8 mouse cellular contexts compared by ENCODE assay signal in the genomic region with DNA sequence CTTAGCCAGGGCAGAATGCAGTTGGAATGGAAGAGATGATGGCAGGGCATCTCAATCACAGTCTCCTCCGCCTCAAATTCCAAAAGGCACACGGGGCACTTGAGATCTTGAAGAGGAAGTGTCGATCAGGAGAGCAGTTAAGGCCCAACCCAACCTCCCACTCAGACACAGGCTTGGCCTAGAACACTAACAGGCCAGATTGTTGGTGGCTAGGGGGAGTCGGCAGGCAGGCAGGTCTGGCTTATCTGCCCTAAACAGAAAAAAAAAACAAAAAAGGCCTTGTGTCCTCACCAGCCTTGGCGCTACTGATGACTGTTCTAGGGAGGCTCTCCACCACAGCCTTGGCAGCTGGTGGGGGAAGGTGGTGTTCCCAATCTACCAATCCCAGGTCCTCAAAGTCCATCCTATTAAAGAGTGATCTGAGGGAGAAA. TPM values are rescaled to one million over a fixed set of nuclear protein-coding genes. Genes with fewer than 3 reads are reported as not detected.
DNase-seq lines count a peak whose midpoint lies in the region; ATAC-seq lines count a peak whose summit lies in the region.

No protein-coding gene starts in this region.

- H3K9me3 ChIP-seq in kidney, embryonic 16.5 days (ENCODE audit: low read length), result no peaks in the 10 kb centered on the region
- H3K9me3 ChIP-seq in embryonic facial prominence, embryonic 13.5 days, result no peaks in the 10 kb centered on the region
- no peaks in the 10 kb centered on the region for H3K9me3 ChIP-seq in limb, embryonic 12.5 days
- H3K9me3 ChIP-seq in neural tube, embryonic 14.5 days (ENCODE audit: control insufficient read depth, low read length), result no peaks in the 10 kb centered on the region

- 54% methylated on average over 5 of the region's 5 CpGs for WGBS in kidney, embryonic 16.5 days
- WGBS in embryonic facial prominence, embryonic 13.5 days, result 64% methylated on average over 5 of the region's 5 CpGs
- WGBS in limb, embryonic 12.5 days, result 69% methylated on average over 5 of the region's 5 CpGs
- WGBS in neural tube, embryonic 14.5 days, result 75% methylated on average over 5 of the region's 5 CpGs

- peak overlapping the region; percentile 77 for H3K9ac ChIP-seq in kidney, embryonic 16.5 days (replicated peaks; ENCODE audit: low read length)
- peak overlapping the region; percentile 83 for H3K9ac ChIP-seq in embryonic facial prominence, embryonic 13.5 days
- 0 out of 2 replicates have a peak overlapping the region, but pooled peaks have one; percentile 18 for H3K9ac ChIP-seq in limb, embryonic 12.5 days (replicated peaks)
- peak overlapping the region; percentile 32 for H3K9ac ChIP-seq in neural tube, embryonic 14.5 days (replicated peaks; ENCODE audit: low read depth, low read length)

- peak overlapping the region; percentile 71 for H3K4me3 ChIP-seq in kidney, embryonic 16.5 days (ENCODE audit: low read length)
- H3K4me3 ChIP-seq in embryonic facial prominence, embryonic 13.5 days, result peak overlapping the region; percentile 66
- peak overlapping the region; percentile 78 for H3K4me3 ChIP-seq in limb, embryonic 12.5 days (replicated peaks)
- H3K4me3 ChIP-seq in neural tube, embryonic 14.5 days (ENCODE audit: low read depth, low read length), result peak overlapping the region; percentile 71

- H3K4me1 ChIP-seq in kidney, embryonic 16.5 days (ENCODE audit: insufficient read depth, low read length), result peaks cover 25% of the 10 kb centered on the region
- H3K4me1 ChIP-seq in embryonic facial prominence, embryonic 13.5 days, result peaks cover 29% of the 10 kb centered on the region
- peaks cover 12% of the 10 kb centered on the region for H3K4me1 ChIP-seq in limb, embryonic 12.5 days (replicated peaks)
- peaks cover 15% of the 10 kb centered on the region; the same call in 1 of the 2 replicates for H3K4me1 ChIP-seq in neural tube, embryonic 14.5 days (ENCODE audit: control insufficient read depth, insufficient read depth, low read length)

- DNase-seq in kidney, adult 18-20 months, result no peak
- DNase-seq in cerebellum, adult 18-20 months, result no peak
- no peak for DNase-seq in layer of hippocampus, adult 9-10 months (ENCODE audit: low spot score)
- no peak for DNase-seq in thymus, postnatal 14 days

- H3K27me3 ChIP-seq in kidney, embryonic 16.5 days (ENCODE audit: insufficient read depth, low read length), result no peaks in the 10 kb centered on the region
- no peaks in the 10 kb centered on the region for H3K27me3 ChIP-seq in embryonic facial prominence, embryonic 13.5 days
- no peaks in the 10 kb centered on the region; the same call in 1 of the 2 replicates for H3K27me3 ChIP-seq in limb, embryonic 12.5 days
- no peaks in the 10 kb centered on the region for H3K27me3 ChIP-seq in neural tube, embryonic 14.5 days (ENCODE audit: control insufficient read depth, insufficient read depth, low read length)

- H3K36me3 ChIP-seq in kidney, embryonic 16.5 days (ENCODE audit: insufficient read depth, low read length), result peaks cover 26% of the 10 kb centered on the region
- H3K36me3 ChIP-seq in embryonic facial prominence, embryonic 13.5 days, result peaks cover 31% of the 10 kb centered on the region
- H3K36me3 ChIP-seq in limb, embryonic 12.5 days, result peaks cover 33% of the 10 kb centered on the region
- H3K36me3 ChIP-seq in neural tube, embryonic 14.5 days (ENCODE audit: control insufficient read depth, insufficient read depth, low read length), result peaks cover 12% of the 10 kb centered on the region; the same call in 1 of the 2 replicates

- peak overlapping the region; percentile 74 for H3K4me2 ChIP-seq in kidney, embryonic 16.5 days (replicated peaks; ENCODE audit: low read depth, low read length)
- H3K4me2 ChIP-seq in embryonic facial prominence, embryonic 13.5 days, result peak overlapping the region; percentile 81
- peak overlapping the region; percentile 85 for H3K4me2 ChIP-seq in limb, embryonic 12.5 days
- H3K4me2 ChIP-seq in neural tube, embryonic 14.5 days (ENCODE audit: low read depth, low read length), result peak overlapping the region; percentile 73

- ATAC-seq in kidney, embryonic 16.5 days (ENCODE audit: low FRiP score, low TSS enrichment), result no peak
- ATAC-seq in embryonic facial prominence, embryonic 13.5 days (ENCODE audit: insufficient number of reproducible peaks, insufficient read depth, low FRiP score, low TSS enrichment, low read depth), result no peak
- ATAC-seq in limb, embryonic 12.5 days (ENCODE audit: insufficient number of reproducible peaks, insufficient read depth, low FRiP score, low TSS enrichment, low read depth), result no peak
- no peak for ATAC-seq in neural tube, embryonic 14.5 days (ENCODE audit: low read depth)

- peak overlapping the region; percentile 57; the same call in 1 of the 2 replicates for H3K27ac ChIP-seq in kidney, embryonic 16.5 days (ENCODE audit: low read length)
- no peak overlapping the region for H3K27ac ChIP-seq in embryonic facial prominence, embryonic 13.5 days
- no peak overlapping the region for H3K27ac ChIP-seq in limb, embryonic 12.5 days
- H3K27ac ChIP-seq in neural tube, embryonic 14.5 days (ENCODE audit: low read depth, low read length), result no peak overlapping the region

RNA-seq across cellular contexts. Expression of a gene that starts 5.6 kb away (rescaled TPM):
- 153 and 164 TPM in 2 replicates for polyA plus RNA-seq in kidney, embryonic 16.5 days (2015; fragmentation: Nextera tagmentation; extraction: Ambion mirVana)
- polyA plus RNA-seq in embryonic facial prominence, embryonic 13.5 days (2015; fragmentation: Nextera tagmentation; extraction: Ambion mirVana), result 94.5 and 110 TPM in 2 replicates
- polyA plus RNA-seq in limb, embryonic 12.5 days (2016; fragmentation: Nextera tagmentation; extraction: Ambion mirVana), result 89.1 and 93.4 TPM in 2 replicates
- 115 and 145 TPM in 2 replicates for polyA plus RNA-seq in neural tube, embryonic 14.5 days (2014; fragmentation: Nextera tagmentation; extraction: Ambion mirVana)

RNA-seq across cellular contexts. Expression of a gene that starts 5.9 kb away (rescaled TPM):
- polyA plus RNA-seq in kidney, embryonic 16.5 days (2015; fragmentation: Nextera tagmentation; extraction: Ambion mirVana), result 40.8 and 43.9 TPM in 2 replicates
- 10.8 and 11.1 TPM in 2 replicates for polyA plus RNA-seq in embryonic facial prominence, embryonic 13.5 days (2015; fragmentation: Nextera tagmentation; extraction: Ambion mirVana)
- polyA plus RNA-seq in limb, embryonic 12.5 days (2016; fragmentation: Nextera tagmentation; extraction: Ambion mirVana), result 8.8 and 9.8 TPM in 2 replicates
- polyA plus RNA-seq in neural tube, embryonic 14.5 days (2014; fragmentation: Nextera tagmentation; extraction: Ambion mirVana), result 15.4 and 28.7 TPM in 2 replicates

RNA-seq across cellular contexts. Expression of a gene that starts 14.0 kb away (rescaled TPM):
- 28.3 and 31.0 TPM in 2 replicates for polyA plus RNA-seq in kidney, embryonic 16.5 days (2015; fragmentation: Nextera tagmentation; extraction: Ambion mirVana)
- polyA plus RNA-seq in embryonic facial prominence, embryonic 13.5 days (2015; fragmentation: Nextera tagmentation; extraction: Ambion mirVana), result 36.6 and 36.7 TPM in 2 replicates
- polyA plus RNA-seq in limb, embryonic 12.5 days (2016; fragmentation: Nextera tagmentation; extraction: Ambion mirVana), result 25.8 and 29.2 TPM in 2 replicates
- polyA plus RNA-seq in neural tube, embryonic 14.5 days (2014; fragmentation: Nextera tagmentation; extraction: Ambion mirVana), result 15.8 and 15.9 TPM in 2 replicates

RNA-seq across cellular contexts. Expression of a gene that starts 16.2 kb away (rescaled TPM):
- polyA plus RNA-seq in kidney, embryonic 16.5 days (2015; fragmentation: Nextera tagmentation; extraction: Ambion mirVana), result 43.5 and 47.5 TPM in 2 replicates
- polyA plus RNA-seq in embryonic facial prominence, embryonic 13.5 days (2015; fragmentation: Nextera tagmentation; extraction: Ambion mirVana), result 52.6 and 54.1 TPM in 2 replicates
- 62.7 and 71.3 TPM in 2 replicates for polyA plus RNA-seq in limb, embryonic 12.5 days (2016; fragmentation: Nextera tagmentation; extraction: Ambion mirVana)
- 45.3 and 55.3 TPM in 2 replicates for polyA plus RNA-seq in neural tube, embryonic 14.5 days (2014; fragmentation: Nextera tagmentation; extraction: Ambion mirVana)

RNA-seq across cellular contexts. Expression of a gene that starts 19.1 kb away (rescaled TPM):
- polyA plus RNA-seq in kidney, embryonic 16.5 days (2015; fragmentation: Nextera tagmentation; extraction: Ambion mirVana), result 35.7 and 42.5 TPM in 2 replicates
- 19.7 and 20.6 TPM in 2 replicates for polyA plus RNA-seq in embryonic facial prominence, embryonic 13.5 days (2015; fragmentation: Nextera tagmentation; extraction: Ambion mirVana)
- polyA plus RNA-seq in limb, embryonic 12.5 days (2016; fragmentation: Nextera tagmentation; extraction: Ambion mirVana), result 13.9 and 17.3 TPM in 2 replicates
- polyA plus RNA-seq in neural tube, embryonic 14.5 days (2014; fragmentation: Nextera tagmentation; extraction: Ambion mirVana), result 3.1 and 28.2 TPM in 2 replicates

Comparison
In these comparisons a context has a peak if more than half of its experiments do, and no peak if none do; other contexts are left out.
1. H3K9ac ChIP-seq: peak in every context shown above with its lines; median percentile 83 in embryonic facial prominence, embryonic 13.5 days; 77 in kidney, embryonic 16.5 days; 32 in neural tube, embryonic 14.5 days; 18 in limb, embryonic 12.5 days.